Mouse (Mus musculus): Measurements from ENCODE around the gene Neo1. TPM values are rescaled to one million over a fixed set of nuclear protein-coding genes. Genes with fewer than 3 reads are reported as not detected.

The Neo1 gene
- polyA plus RNA-seq, 1 experiment from 2014 or later: 11.2 TPM

DNA sequence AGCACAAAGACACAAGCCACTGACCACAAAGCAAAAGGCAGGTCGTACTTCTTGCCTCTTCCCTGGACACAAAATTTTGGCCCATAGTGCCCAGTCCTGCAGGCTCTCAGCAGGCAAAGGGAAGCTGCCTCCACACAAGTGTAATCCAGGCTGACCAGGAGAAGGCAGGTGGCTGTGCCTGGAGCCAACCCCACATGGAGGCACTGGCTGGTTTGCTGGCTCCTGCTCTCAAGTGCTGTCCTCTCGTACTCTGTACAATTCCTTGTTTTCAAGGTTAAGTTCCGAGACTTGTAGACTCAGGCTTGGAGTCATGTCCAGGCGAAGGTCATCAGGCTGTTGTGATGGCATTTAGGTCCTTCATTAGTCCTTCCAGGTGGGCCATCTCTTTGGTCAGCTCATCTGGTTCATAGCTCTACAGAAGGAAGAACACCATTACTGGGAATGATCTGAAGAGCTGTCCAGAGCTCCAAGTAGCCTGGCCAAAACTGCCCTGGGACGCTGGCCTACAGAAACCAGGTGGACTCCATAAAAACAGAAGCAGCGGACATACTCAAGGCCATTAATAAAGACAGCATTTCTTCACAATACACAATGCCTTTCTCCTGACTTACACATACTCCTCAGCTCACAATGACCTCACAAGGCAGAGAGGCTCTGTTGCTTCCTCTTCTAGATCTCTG, 159.2 kb downstream of the Neo1 start:
- 0 out of 2 replicates have a peak, but pooled peaks cover 3% of the 10 kb centered on the region for H3K36me3 ChIP-seq (ENCODE audit: control insufficient read depth, insufficient read depth, low read length)
- 87% methylated on average over 6 of the region's 6 CpGs for WGBS

DNA sequence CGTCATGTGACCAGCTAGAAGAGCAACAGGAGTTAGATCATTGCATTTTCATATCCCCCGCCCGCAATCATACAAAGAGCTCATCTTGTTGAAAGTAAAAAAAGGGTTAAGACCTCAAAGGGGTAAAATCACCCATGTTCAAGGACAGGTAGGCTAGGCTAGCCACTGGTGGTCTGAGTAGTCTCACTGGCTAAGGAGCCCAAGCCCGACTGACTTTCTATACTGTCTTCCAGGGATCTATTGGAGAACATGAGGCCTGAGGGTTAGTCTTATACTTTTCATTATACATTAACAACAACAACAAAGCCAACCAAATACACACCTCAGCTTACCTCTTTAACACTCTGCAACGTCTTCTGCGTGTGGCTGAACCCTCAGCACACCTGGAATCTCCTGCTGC, 160.8 kb downstream of the Neo1 start:
- WGBS: 91% methylated on average over 6 of the region's 6 CpGs
- Histone ChIP-seq H3K4me2 (ENCODE audit: low read depth, low read length) (no peak overlapping the region), H3K36me3 (ENCODE audit: control insufficient read depth, insufficient read depth, low read length) (0 out of 2 replicates have a peak, but pooled peaks cover 3% of the 10 kb centered on the region), H3K9ac (ENCODE audit: low read depth, low read length) (no peak overlapping the region), H3K9me3 (ENCODE audit: control insufficient read depth, low read length) (no peaks in the 10 kb centered on the region), H3K4me1 (ENCODE audit: control insufficient read depth, insufficient read depth, low read length) (no peaks in the 10 kb centered on the region), H3K27me3 (replicated peaks; ENCODE audit: control insufficient read depth, insufficient read depth, low read length) (no peaks in the 10 kb centered on the region), H3K27ac (ENCODE audit: low read length) (no peak overlapping the region), H3K4me3 (ENCODE audit: low read length) (no peak overlapping the region)
- no peak for ATAC-seq

More for the DNA sequence above, 159.2 kb downstream of the Neo1 start:
- Histone ChIP-seq H3K9me3 (ENCODE audit: control insufficient read depth, low read length) (no peaks in the 10 kb centered on the region), H3K4me1 (ENCODE audit: control insufficient read depth, insufficient read depth, low read length) (no peaks in the 10 kb centered on the region), H3K4me3 (ENCODE audit: low read length) (no peak overlapping the region), H3K9ac (ENCODE audit: low read depth, low read length) (no peak overlapping the region), H3K27me3 (replicated peaks; ENCODE audit: control insufficient read depth, insufficient read depth, low read length) (no peaks in the 10 kb centered on the region), H3K27ac (ENCODE audit: low read length) (no peak overlapping the region), H3K4me2 (ENCODE audit: low read depth, low read length) (no peak overlapping the region)
- no peak for ATAC-seq

DNA sequence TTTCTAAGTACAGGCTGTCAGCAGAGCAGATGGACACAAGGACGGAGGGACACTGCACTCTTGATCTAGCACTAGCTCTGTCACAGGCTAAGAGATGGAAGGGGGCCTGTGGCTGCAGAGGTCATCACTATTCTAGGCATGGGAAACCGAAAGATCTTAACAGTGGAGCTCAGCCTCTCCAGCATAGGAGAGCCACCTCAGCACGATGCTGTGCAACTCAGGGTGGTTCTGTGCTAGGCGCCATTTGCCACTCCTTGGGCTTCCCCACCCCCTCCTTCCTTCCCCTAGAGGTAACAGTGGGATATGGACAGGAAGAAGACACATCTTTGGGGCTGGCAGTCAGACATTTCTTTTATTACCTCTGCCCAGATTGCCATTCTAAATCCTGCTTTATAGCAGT, 161.9 kb downstream of the Neo1 start:
- Histone ChIP-seq H3K4me3 (ENCODE audit: low read length) (no peak overlapping the region), H3K4me2 (ENCODE audit: low read depth, low read length) (no peak overlapping the region), H3K9me3 (ENCODE audit: control insufficient read depth, low read length) (no peaks in the 10 kb centered on the region), H3K36me3 (ENCODE audit: control insufficient read depth, insufficient read depth, low read length) (0 out of 2 replicates have a peak, but pooled peaks cover 3% of the 10 kb centered on the region), H3K4me1 (ENCODE audit: control insufficient read depth, insufficient read depth, low read length) (no peaks in the 10 kb centered on the region), H3K27me3 (replicated peaks; ENCODE audit: control insufficient read depth, insufficient read depth, low read length) (no peaks in the 10 kb centered on the region), H3K27ac (ENCODE audit: low read length) (no peak overlapping the region), H3K9ac (ENCODE audit: low read depth, low read length) (no peak overlapping the region)
- no peak for ATAC-seq
- 87% methylated on average over 4 of the region's 4 CpGs for WGBS

DNA sequence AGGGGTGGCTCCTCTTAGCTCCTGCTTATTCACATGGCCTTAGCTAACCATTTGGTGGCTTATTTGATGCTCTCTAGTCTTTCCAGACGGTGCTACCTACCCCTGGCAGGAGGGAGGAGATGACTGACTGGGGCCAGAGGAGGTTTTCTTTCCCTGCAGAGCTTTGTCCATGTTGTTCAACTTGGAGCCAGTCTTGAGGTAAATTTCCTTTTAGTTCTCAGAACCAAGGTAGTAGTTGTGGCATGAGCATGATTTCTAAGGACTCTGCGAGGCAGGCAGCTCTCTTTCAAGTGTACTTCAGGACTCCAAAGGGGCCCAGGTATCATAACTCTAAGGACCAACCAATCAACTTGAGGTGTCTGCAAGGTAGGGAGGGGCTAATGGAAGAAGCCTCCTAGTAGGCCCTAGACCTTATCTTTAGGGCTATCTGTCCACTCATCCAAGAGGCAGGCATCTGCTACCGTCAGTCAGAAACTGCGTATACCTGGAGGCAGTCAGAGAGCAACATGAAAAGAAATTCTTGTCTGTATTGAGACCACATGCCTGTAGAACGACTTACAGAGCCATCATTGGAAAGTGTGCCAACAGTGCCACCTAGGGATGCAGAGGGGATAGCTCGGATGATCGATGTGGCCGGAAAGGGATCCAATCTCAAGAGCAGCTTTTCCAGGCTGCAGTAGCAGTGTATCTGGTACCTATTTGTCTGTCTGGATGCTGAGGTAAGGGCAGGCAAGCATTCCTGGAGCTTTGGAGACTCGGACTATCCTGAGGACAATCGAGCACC, 162.5 kb downstream of the Neo1 start:
- no peaks in the 10 kb centered on the region for H3K27me3 ChIP-seq (replicated peaks; ENCODE audit: control insufficient read depth, insufficient read depth, low read length)
- no peak overlapping the region for H3K27ac ChIP-seq (ENCODE audit: low read length)
- WGBS: 43% methylated on average over 10 of the region's 10 CpGs
- H3K9me3 ChIP-seq (ENCODE audit: control insufficient read depth, low read length): no peaks in the 10 kb centered on the region
- no peaks in the 10 kb centered on the region for H3K4me1 ChIP-seq (ENCODE audit: control insufficient read depth, insufficient read depth, low read length)
- no peak for ATAC-seq
- H3K36me3 ChIP-seq (ENCODE audit: control insufficient read depth, insufficient read depth, low read length): 0 out of 2 replicates have a peak, but pooled peaks cover 3% of the 10 kb centered on the region
- H3K4me3 ChIP-seq (ENCODE audit: low read length): no peak overlapping the region
- no peak overlapping the region for H3K9ac ChIP-seq (ENCODE audit: low read depth, low read length)
- H3K4me2 ChIP-seq (ENCODE audit: low read depth, low read length): no peak overlapping the region

DNA sequence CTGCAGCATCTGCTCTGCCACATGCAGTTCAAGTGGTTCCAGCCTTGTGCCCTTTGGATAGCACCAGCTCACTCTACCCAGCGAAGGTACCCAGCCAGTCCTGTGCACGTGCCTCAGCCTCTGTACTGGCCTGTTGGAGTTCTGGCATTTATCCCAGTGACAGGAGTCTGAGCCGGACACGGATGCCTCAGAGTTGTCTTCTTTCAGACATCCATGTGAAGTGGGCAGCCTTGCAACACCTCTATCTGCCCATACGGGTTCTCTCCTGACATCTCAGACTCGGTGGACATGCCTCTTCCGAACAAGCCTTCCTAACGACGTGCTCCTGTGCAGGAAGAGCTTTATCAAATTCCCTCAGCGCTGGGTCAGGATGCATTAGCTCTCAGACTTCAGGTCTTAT, 165.1 kb downstream of the Neo1 start:
- ATAC-seq: no peak
- H3K9ac ChIP-seq (ENCODE audit: low read depth, low read length): no peak overlapping the region
- H3K4me3 ChIP-seq (ENCODE audit: low read length): no peak overlapping the region
- no peaks in the 10 kb centered on the region for H3K36me3 ChIP-seq (ENCODE audit: control insufficient read depth, insufficient read depth, low read length)
- H3K4me2 ChIP-seq (ENCODE audit: low read depth, low read length): no peak overlapping the region
- no peak overlapping the region for H3K27ac ChIP-seq (ENCODE audit: low read length)
- no peaks in the 10 kb centered on the region for H3K9me3 ChIP-seq (ENCODE audit: control insufficient read depth, low read length)
- H3K4me1 ChIP-seq (ENCODE audit: control insufficient read depth, insufficient read depth, low read length): no peaks in the 10 kb centered on the region
- H3K27me3 ChIP-seq (replicated peaks; ENCODE audit: control insufficient read depth, insufficient read depth, low read length): no peaks in the 10 kb centered on the region
- 66% methylated on average over 10 of the region's 10 CpGs for WGBS

DNA sequence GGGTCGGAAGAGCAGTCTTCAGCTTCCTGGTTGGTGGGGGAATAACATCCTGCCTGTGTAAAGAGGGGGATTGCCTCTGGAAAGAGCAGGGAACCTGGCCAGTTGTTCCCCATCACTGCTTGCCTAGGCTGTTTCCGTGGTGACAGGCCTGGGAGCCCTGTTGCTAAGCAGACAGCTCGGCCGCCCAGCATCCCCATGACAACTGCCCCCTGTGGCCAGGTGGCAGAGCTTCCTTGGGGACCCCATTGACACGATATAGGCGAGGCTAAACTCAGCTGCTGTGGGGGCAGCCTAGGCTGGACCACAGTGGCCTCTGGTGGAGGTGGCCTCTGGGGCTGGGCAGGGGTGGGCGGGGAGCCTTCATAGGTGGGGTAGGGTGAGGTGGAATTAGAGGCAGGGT, 172.4 kb downstream of the Neo1 start:
- no peaks in the 10 kb centered on the region for H3K9me3 ChIP-seq (ENCODE audit: control insufficient read depth, low read length)
- no peaks in the 10 kb centered on the region for H3K4me1 ChIP-seq (ENCODE audit: control insufficient read depth, insufficient read depth, low read length)
- no peak overlapping the region for H3K4me3 ChIP-seq (ENCODE audit: low read length)
- H3K4me2 ChIP-seq (ENCODE audit: low read depth, low read length): no peak overlapping the region
- H3K27ac ChIP-seq (ENCODE audit: low read length): no peak overlapping the region
- no peak overlapping the region for H3K9ac ChIP-seq (ENCODE audit: low read depth, low read length)
- H3K27me3 ChIP-seq (replicated peaks; ENCODE audit: control insufficient read depth, insufficient read depth, low read length): no peaks in the 10 kb centered on the region
- 35% methylated on average over 7 of the region's 7 CpGs for WGBS
- ATAC-seq: no peak
- H3K36me3 ChIP-seq (ENCODE audit: control insufficient read depth, insufficient read depth, low read length): no peaks in the 10 kb centered on the region

DNA sequence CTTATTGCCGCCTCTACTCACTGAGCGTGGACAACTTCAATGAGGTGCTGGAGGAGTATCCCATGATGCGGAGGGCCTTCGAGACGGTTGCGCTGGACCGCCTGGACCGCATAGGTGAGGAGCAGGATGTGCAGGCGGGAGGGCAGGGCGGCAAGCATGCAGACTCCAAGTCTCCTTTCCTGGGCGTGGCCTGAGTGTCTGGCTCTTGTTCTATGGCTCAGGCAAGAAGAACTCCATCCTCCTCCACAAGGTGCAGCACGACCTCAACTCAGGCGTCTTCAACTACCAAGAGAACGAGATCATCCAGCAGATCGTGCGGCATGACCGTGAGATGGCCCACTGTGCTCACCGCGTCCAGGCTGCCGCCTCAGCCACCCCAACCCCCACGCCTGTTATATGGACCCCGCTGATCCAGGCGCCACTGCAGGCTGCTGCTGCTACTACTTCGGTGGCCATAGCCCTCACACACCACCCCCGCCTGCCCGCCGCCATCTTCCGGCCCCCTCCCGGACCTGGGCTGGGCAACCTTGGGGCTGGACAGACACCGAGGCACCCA, 177.1 kb downstream of the Neo1 start:
- no peaks in the 10 kb centered on the region for H3K9me3 ChIP-seq (ENCODE audit: control insufficient read depth, low read length)
- H3K9ac ChIP-seq (ENCODE audit: low read depth, low read length): no peak overlapping the region
- H3K36me3 ChIP-seq (ENCODE audit: control insufficient read depth, insufficient read depth, low read length): no peaks in the 10 kb centered on the region
- peak overlapping the region; percentile 34 for H3K4me2 ChIP-seq (ENCODE audit: low read depth, low read length)
- no peak overlapping the region for H3K27ac ChIP-seq (ENCODE audit: low read length)
- peak overlapping the region; percentile 5; the same call in 1 of the 2 replicates for H3K4me3 ChIP-seq (ENCODE audit: low read length)
- ATAC-seq: no peak
- no peaks in the 10 kb centered on the region for H3K4me1 ChIP-seq (ENCODE audit: control insufficient read depth, insufficient read depth, low read length)
- WGBS: 28% methylated on average over 30 of the region's 30 CpGs
- no peaks in the 10 kb centered on the region for H3K27me3 ChIP-seq (replicated peaks; ENCODE audit: control insufficient read depth, insufficient read depth, low read length)

DNA sequence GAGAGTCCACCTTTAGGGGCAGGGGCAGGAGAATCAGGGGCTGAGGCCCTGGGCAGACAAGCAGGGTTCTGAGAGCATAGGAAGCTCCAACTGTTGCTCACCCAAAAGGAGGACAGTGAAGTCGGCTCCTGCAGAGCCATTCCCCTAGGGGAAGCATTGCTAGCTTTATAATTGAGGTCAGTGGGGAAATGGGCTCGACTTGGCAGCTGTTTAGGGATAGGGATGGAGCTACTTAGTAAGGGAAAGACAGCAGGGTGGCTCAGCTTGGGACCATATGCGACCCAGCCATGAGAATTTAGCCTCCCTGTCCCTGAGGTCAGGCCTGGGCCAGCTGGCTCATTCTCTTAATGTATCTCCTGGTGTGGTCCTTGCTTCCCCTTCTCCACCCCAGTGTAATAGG, 181.3 kb downstream of the Neo1 start:
- no peak overlapping the region for H3K9ac ChIP-seq (ENCODE audit: low read depth, low read length)
- 47% methylated on average over 3 of the region's 3 CpGs for WGBS
- no peak overlapping the region for H3K27ac ChIP-seq (ENCODE audit: low read length)
- no peaks in the 10 kb centered on the region for H3K27me3 ChIP-seq (replicated peaks; ENCODE audit: control insufficient read depth, insufficient read depth, low read length)
- no peaks in the 10 kb centered on the region for H3K36me3 ChIP-seq (ENCODE audit: control insufficient read depth, insufficient read depth, low read length)
- ATAC-seq: no peak
- no peak overlapping the region for H3K4me3 ChIP-seq (ENCODE audit: low read length)
- H3K4me1 ChIP-seq (ENCODE audit: control insufficient read depth, insufficient read depth, low read length): no peaks in the 10 kb centered on the region
- no peak overlapping the region for H3K4me2 ChIP-seq (ENCODE audit: low read depth, low read length)
- H3K9me3 ChIP-seq (ENCODE audit: control insufficient read depth, low read length): no peaks in the 10 kb centered on the region

DNA sequence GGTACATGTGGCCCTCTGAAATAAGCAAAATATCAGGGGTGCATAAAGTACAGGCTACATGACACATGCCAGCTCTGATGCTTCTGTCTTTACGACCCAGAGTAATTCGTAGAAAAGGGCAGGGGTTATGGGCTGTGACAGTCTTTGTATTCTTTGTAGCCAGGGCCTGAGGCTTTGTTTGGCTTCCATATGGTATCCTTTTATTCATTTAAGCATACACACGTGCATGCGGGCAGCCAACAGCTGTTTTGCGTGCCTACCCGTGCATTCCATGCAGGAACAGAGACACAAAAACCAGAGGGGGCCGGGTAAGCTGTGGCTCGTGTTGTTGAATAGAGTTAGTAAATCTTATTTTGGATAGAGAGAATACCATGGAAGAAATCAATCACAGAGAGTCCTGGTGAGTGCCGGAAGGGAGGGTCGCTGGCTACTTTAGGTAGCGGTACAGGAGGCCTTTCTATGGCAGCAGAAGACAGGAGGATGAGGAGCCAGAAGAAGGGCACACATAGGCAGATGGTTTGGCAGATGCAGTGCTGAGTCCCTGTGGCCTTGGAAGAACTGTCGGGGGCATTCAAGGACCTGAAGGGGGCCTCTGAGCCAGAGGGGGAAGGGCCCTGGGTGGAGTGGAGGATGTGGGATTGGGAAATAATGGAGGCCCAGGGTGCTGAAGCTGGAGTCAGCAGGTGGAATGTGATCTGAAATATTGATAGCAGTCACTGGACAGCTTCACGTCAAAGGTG, 186.5 kb downstream of the Neo1 start:
- no peak overlapping the region for H3K4me2 ChIP-seq (ENCODE audit: low read depth, low read length)
- no peak overlapping the region for H3K9ac ChIP-seq (ENCODE audit: low read depth, low read length)
- ATAC-seq: no peak
- 59% methylated on average over 13 of the region's 13 CpGs for WGBS
- H3K36me3 ChIP-seq (ENCODE audit: control insufficient read depth, insufficient read depth, low read length): no peaks in the 10 kb centered on the region
- H3K27ac ChIP-seq (ENCODE audit: low read length): no peak overlapping the region
- no peaks in the 10 kb centered on the region for H3K9me3 ChIP-seq (ENCODE audit: control insufficient read depth, low read length)
- H3K4me1 ChIP-seq (ENCODE audit: control insufficient read depth, insufficient read depth, low read length): no peaks in the 10 kb centered on the region
- H3K4me3 ChIP-seq (ENCODE audit: low read length): no peak overlapping the region
- H3K27me3 ChIP-seq (replicated peaks; ENCODE audit: control insufficient read depth, insufficient read depth, low read length): no peaks in the 10 kb centered on the region

All from intestine, embryonic 16.5 days (tissue).